Mouse (Mus musculus): ENCODE data around the gene Naa80.

DNA sequence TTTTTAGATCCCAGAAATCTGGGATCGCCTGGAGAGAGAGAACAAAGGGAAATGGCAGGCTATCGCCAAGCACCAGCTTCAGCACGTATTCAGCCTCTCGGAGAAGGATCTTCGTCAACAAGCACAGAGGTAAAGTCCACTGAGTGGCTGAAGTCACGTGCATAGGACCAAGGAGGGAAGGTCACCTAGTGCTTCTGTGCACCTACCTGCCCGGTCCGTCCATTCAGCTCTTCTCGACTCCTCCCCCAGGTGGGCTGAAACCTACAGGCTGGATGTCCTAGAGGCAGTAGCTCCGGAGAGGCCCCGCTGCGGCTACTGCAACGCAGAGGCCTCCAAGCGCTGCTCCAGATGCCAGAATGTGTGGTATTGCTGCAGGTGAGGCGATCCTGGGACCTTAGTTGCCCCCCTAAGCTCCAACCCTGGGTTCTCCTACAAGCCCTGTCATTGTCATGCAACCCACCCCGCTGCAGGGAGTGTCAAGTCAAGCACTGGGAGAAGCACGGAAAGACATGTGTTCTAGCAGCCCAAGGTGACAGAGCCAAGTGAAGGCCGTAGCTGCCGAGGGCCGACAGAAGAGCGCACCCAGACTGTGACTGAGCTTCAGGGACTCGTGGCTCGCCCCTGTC lies 28.1 kb upstream of the Naa80 start:
- no peak for TF ChIP-seq CTCF (IDR thresholded peaks at IDR 0.05; ENCODE audit: extremely low read depth, insufficient read length, insufficient replicate concordance, low read depth, low read length)
- no peak for TF ChIP-seq POLR2A (IDR thresholded peaks at IDR 0.05; ENCODE audit: low read depth, low read length)

All from small intestine, adult 2 months (tissue).